Mouse (Mus musculus) embryo, embryonic 9.5 days (tissue): Measurements from ENCODE around the gene Slamf7.

ENCODE experiments used
- DNase-seq: peaks from one replicate; pipeline ENCODE4 v3.0.0-alpha.2; 2017; ENCODE audit errors: extremely low spot score

The Slamf7 gene

DNA sequence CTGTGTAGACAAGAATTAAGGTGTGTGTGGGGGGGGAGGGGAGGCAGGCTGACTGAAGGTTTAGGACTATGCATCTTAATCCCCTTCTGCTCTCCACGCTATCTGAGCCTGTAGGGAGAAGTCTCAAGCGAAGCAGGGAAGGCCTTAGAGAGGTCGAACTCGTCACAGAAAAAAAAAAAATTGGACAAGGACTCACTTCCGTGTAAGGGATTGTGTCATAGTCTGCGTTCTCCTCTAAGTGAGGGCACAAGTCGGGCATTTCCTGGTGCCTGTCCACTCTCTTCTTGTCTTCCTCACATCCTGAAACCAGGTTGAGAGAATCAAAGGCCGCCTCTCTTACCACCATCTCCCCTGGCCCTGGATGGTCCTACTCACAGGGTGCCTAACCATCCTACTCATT, 15.7 kb downstream of the Slamf7 start:
- no peak for DNase-seq

- DNase-seq = no peak
Observed at GRCm38 (mm10) chr1:171635696-171636095, 17.1 kb downstream of the Slamf7 start.

DNA sequence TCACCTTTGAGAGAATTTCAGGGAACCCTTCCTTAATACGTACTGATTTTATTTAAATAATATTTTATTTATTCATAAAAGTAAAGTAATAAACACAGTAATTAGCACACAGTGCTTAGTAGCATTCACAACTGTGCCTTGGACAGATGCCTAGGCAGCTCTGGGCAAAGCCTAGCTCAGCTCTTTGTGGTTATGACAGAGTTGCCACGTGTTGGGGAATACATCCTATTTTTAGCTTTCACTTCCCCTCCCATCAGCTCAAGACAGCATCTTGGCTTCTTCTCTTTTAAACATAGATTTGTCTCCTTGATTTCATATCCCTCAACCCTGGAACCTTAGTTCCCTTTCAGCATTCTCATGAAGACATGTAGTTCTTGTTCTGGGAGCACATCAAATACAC, 21.4 kb downstream of the Slamf7 start:
- no peak for DNase-seq

DNA sequence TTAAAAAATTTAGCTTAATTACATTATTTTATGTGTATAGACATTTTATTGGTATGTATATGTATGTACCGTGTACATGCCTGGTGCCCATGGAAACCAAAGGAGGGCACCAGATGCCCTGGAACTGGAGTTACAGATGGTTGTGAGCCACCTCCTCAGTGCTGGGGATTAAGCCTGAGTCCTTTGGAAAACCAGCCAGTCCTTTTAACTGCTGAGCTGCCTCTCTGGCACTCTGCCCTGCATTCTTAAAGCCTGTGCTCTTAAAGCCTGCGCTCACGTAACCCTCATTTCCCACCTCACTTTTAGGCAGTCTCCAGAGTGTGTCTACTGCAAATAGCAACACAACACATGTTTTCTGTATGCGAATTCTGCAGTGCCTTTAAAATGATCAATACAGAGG, 21.9 kb downstream of the Slamf7 start:
- DNase-seq = no peak

DNA sequence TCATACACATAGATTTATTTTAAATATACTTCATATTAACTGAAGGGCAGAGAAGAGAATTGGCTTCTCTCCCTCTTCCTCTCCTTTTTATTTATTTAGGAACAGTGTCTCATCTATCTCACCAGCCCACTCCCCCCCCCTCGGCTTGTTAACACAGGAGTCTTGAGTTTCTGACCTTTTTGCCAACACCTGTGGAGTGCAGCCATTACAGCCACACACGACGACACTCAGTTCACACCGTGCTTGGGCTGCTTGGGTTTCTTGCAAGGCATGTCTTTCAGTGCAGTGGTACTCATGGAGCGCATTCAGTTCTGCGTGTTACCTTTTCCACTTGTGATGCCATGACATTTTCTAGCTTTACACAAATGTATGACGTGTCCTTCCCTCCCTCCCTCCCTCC, 22.8 kb downstream of the Slamf7 start:
- no peak for DNase-seq

DNA sequence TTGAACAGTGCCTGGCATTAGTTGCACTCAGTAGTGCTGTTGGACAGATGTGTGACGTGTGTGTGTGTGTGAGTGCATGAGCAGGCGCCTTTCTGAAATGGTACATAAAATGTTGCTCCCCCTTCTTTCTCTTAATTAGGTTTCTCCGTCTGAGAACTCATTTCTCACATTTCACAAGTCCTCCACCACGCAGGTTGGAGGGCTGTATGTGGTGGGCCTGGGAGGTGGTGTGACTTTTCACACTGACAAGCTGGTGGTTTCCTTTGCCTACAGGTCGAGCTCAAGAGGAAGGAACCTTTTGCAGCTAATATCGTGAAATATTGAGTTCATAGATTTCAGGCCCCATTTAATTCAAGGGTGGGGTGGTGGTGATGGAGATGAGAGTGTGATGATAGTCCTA, 23.7 kb downstream of the Slamf7 start:
- no peak for DNase-seq

GRCm38 (mm10) chr1:171627801-171628200, 25.0 kb downstream of the Slamf7 start:
- DNase-seq = no peak

GRCm38 (mm10) chr1:171620091-171620490, 32.7 kb downstream of the Slamf7 start:
- DNase-seq = no peak

GRCm38 (mm10) chr1:171619645-171620044, 33.2 kb downstream of the Slamf7 start:
- no peak for DNase-seq

- DNase-seq = no peak
Observed at GRCm38 (mm10) chr1:171619001-171619400, 33.8 kb downstream of the Slamf7 start.

DNA sequence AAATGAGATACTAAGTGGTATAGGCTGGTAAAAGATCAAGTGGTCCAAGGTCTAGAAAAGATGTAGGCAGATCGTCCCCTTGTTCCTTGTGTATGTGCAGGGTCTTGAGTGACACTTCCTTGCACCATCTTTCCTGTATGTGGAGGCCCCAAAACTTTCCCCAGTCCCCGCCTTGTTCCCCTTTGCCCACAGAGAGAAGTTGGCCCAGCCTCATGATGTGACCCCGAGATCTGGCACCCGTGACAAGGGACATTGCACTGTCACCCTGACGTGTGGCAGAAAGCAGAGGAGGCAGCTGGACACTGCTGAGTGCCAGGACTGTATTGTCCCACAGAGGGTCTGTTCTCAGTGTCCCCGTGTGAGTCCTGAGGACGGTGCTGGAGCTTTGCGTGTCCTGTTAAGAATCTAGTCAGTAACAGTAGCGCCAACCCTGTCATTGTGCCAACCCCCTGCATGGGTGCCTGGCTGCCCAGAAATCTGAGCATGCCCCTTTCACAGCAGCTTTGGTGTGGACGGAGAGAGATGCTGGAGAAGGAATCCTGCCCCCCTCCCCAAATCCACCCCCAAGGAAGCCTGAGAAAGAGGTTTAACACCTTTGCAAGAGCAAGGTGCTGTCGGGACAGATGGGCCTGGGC, 35.8 kb downstream of the Slamf7 start:
- no peak for DNase-seq

GRCm38 (mm10) chr1:171613962-171614361, 38.9 kb downstream of the Slamf7 start:
- DNase-seq = no peak

DNA sequence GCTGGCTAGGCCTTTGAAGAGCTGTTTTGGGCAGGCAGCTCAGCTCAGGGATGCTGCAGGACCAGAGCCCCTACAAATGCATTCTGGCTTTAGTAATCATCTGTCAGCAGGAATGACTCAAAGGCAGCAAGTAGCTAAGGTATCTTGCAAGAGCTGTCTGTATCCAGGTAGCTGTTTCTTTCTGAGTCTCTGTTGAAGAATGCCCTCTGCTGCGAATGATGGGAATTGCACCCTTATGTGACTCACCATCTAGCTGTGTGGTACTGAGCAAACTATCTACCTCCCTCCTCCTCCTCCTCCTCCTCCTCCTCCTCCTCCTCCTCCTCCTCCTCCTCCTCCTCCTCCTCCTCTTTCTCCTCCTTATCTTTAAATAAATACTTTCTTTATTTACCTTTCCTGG, 42.1 kb downstream of the Slamf7 start:
- no peak for DNase-seq

DNA sequence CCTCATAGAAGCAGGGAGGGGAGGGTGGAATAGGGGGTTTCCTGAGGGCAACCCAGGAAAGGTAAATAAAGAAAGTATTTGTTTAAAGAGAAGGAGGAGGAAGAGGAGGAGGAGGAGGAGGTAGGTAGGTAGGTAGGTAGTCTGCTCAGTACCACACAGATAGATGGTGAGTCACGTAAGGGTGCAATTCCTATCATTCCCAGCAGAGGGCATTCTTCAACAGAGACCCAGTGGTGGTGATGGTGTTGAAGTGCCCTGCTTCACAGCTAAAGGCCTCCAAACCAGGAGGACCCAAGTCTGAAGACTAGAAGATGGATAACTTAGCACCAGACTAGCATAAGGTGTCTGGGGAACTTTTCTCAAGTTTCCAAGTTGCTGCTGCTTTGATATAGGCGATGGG, 42.8 kb downstream of the Slamf7 start:
- no peak for DNase-seq

- no peak for DNase-seq
Observed at GRCm38 (mm10) chr1:171607176-171607575, 45.7 kb downstream of the Slamf7 start, which contains the start of gene Ly9. Ly9 (minus strand) TSS chr1:171607410.

DNA sequence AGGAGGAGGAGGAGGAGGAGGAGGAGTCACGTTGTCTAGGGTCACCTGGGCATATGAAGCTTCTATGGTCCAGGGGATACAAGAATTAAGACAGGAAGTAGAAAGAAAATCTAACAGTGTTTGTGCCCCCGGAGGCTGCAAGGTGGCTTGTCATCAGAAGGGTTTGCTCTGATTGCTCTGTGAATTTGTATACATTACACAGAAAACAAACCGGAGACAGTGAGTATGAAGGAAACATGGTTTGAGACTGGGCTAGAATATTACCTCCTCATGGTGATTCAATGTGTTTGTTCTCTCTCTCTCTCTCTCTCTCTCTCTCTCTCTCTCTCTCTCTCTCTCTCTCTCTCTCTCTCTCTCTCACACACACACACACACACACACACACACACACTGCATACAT, 46.2 kb downstream of the Slamf7 start:
- no peak for DNase-seq

GRCm38 (mm10) chr1:171604686-171605085, 48.1 kb downstream of the Slamf7 start:
- no peak for DNase-seq

DNA sequence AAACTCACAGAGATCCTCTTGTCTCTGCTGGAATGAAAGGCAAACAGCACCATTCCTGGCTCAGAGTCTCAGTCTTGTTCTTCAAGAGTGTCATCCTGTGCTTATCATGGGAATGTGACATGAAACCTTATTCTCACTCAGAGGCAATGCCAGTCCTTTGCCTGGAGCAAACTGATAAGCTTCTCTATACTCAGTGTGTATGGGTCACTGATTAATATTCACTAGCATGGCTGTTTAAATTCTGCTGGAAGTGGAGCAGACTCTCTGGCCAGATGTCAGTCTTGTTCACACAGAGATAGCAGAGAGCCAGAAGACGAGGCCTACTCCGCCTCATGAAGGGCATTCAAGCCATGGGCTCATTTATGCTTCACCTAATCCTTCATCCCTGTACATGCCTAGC, 68.3 kb downstream of the Slamf7 start:
- DNase-seq = no peak
